ENCODE assay signal across 8 mouse cellular contexts in the genomic region with DNA sequence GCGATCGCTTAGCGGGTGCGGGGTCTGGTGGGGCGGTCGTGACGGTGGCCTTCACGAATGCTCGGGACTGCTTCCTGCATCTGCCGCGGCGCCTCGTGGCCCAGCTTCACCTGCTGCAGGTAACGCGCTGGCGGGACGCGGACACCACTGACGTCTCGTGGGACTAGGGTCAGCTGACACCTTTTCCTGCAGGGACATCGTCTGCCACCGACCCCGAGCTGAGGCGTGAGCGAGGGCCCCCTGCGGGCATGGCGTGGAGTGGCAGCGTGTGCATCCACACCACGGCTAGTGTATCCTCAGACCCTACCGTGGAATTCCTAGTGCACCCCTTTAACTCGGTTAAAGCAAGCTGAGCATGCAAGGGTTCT. TPM values are rescaled to one million over a fixed set of nuclear protein-coding genes. Genes with fewer than 3 reads are reported as not detected.
DNase-seq lines count a peak whose midpoint lies in the region; ATAC-seq and TF ChIP-seq lines count a peak whose summit lies in the region.

Gene Rbm48 (minus strand): TSS at position 187 of the 368 bp plus-strand sequence.

- WGBS in forebrain, embryonic 12.5 days, result under 1% methylated on average over 31 of the region's 31 CpGs
- under 1% methylated on average over 31 of the region's 31 CpGs for WGBS in heart, embryonic 16.5 days
- WGBS in liver, embryonic 14.5 days (ENCODE audit: insufficient replicate concordance), result under 1% methylated on average over 31 of the region's 31 CpGs
- WGBS in neural tube, embryonic 11.5 days, result under 1% methylated on average over 29 of the region's 31 CpGs
- 0% methylated on average over 31 of the region's 31 CpGs for WGBS in stomach, embryonic 16.5 days

- no peaks in the 10 kb centered on the region for H3K27me3 ChIP-seq in ES-Bruce4 (ENCODE audit: control insufficient read depth, insufficient read depth, low read length, poor library complexity, severe bottlenecking)
- no peaks in the 10 kb centered on the region for H3K27me3 ChIP-seq in forebrain, embryonic 12.5 days
- no peaks in the 10 kb centered on the region for H3K27me3 ChIP-seq in heart, embryonic 16.5 days (ENCODE audit: control insufficient read depth, insufficient read depth, low read length)
- H3K27me3 ChIP-seq in liver, embryonic 14.5 days (ENCODE audit: control insufficient read depth, insufficient read depth, low read length), result no peaks in the 10 kb centered on the region
- H3K27me3 ChIP-seq in neural tube, embryonic 11.5 days (ENCODE audit: control insufficient read depth, insufficient read depth, low read length), result no peaks in the 10 kb centered on the region
- H3K27me3 ChIP-seq in stomach, embryonic 16.5 days (ENCODE audit: control insufficient read depth, insufficient read depth, low read length), result no peaks in the 10 kb centered on the region

- TF ChIP-seq POLR2A in ES-Bruce4 (IDR thresholded peaks at IDR 0.05; ENCODE audit: insufficient read depth, low read length), result no peak

- H3K4me2 ChIP-seq in forebrain, embryonic 12.5 days, result peak within 1 kb of the TSS; percentile 84
- H3K4me2 ChIP-seq in heart, embryonic 16.5 days (ENCODE audit: low read depth, low read length), result peak within 1 kb of the TSS; percentile 92
- H3K4me2 ChIP-seq in liver, embryonic 14.5 days (ENCODE audit: low read depth), result peak within 1 kb of the TSS; percentile 87
- H3K4me2 ChIP-seq in neural tube, embryonic 11.5 days (ENCODE audit: low read depth), result peak within 1 kb of the TSS; percentile 74
- peak within 1 kb of the TSS; percentile 84 for H3K4me2 ChIP-seq in stomach, embryonic 16.5 days (ENCODE audit: low read depth, low read length)

- TF ChIP-seq EP300 in ES-Bruce4 (IDR thresholded peaks at IDR 0.05; ENCODE audit: insufficient read depth, low read depth, low read length), result no peak
- TF ChIP-seq EP300 in liver, embryonic 14.5 days (IDR thresholded peaks at IDR 0.05; ENCODE audit: low read depth), result no peak; the same call in 1 of the 2 replicates

- peaks cover under 1% of the 10 kb centered on the region; the same call in 1 of the 2 replicates for H3K36me3 ChIP-seq in ES-Bruce4 (ENCODE audit: control insufficient read depth, insufficient read depth, low read length, poor library complexity, severe bottlenecking)
- peaks cover 2% of the 10 kb centered on the region for H3K36me3 ChIP-seq in forebrain, embryonic 12.5 days (replicated peaks)
- H3K36me3 ChIP-seq in heart, embryonic 16.5 days (ENCODE audit: control insufficient read depth, insufficient read depth), result peaks cover 2% of the 10 kb centered on the region; the same call in 1 of the 2 replicates
- peaks cover 1% of the 10 kb centered on the region for H3K36me3 ChIP-seq in liver, embryonic 14.5 days (replicated peaks; ENCODE audit: control insufficient read depth, insufficient read depth, low read depth)
- no peaks in the 10 kb centered on the region for H3K36me3 ChIP-seq in neural tube, embryonic 11.5 days (ENCODE audit: control insufficient read depth, insufficient read depth, low read length)
- 0 out of 2 replicates have a peak, but pooled peaks cover 3% of the 10 kb centered on the region for H3K36me3 ChIP-seq in stomach, embryonic 16.5 days (ENCODE audit: control insufficient read depth, insufficient read depth, low read length)

- peak; percentile 55 for TF ChIP-seq CTCF in ES-Bruce4 (IDR thresholded peaks at IDR 0.05; ENCODE audit: low read depth, low read length)
- TF ChIP-seq CTCF in liver, embryonic 14.5 days (IDR thresholded peaks at IDR 0.05; ENCODE audit: low read depth), result peak; percentile 87

- H3K9me3 ChIP-seq in ES-Bruce4 (replicated peaks; ENCODE audit: control insufficient read depth, insufficient read depth, low read length, poor library complexity, severe bottlenecking), result no peaks in the 10 kb centered on the region
- no peaks in the 10 kb centered on the region for H3K9me3 ChIP-seq in forebrain, embryonic 12.5 days
- H3K9me3 ChIP-seq in heart, embryonic 16.5 days (replicated peaks; ENCODE audit: control insufficient read depth, low read length), result no peaks in the 10 kb centered on the region
- no peaks in the 10 kb centered on the region for H3K9me3 ChIP-seq in liver, embryonic 14.5 days (ENCODE audit: control insufficient read depth, low read length)
- H3K9me3 ChIP-seq in neural tube, embryonic 11.5 days (ENCODE audit: control insufficient read depth, low read length), result no peaks in the 10 kb centered on the region
- no peaks in the 10 kb centered on the region for H3K9me3 ChIP-seq in stomach, embryonic 16.5 days (replicated peaks; ENCODE audit: control insufficient read depth, low read length)

- peak within 1 kb of the TSS; percentile 54 for H3K9ac ChIP-seq in ES-Bruce4 (ENCODE audit: low read depth, poor library complexity, severe bottlenecking)
- peak within 1 kb of the TSS; percentile 73 for H3K9ac ChIP-seq in forebrain, embryonic 12.5 days
- H3K9ac ChIP-seq in heart, embryonic 16.5 days (ENCODE audit: low read length), result peak within 1 kb of the TSS; percentile 81
- peak within 1 kb of the TSS; percentile 80 for H3K9ac ChIP-seq in liver, embryonic 14.5 days (replicated peaks)
- H3K9ac ChIP-seq in neural tube, embryonic 11.5 days (ENCODE audit: low read length), result peak within 1 kb of the TSS; percentile 76
- H3K9ac ChIP-seq in stomach, embryonic 16.5 days (ENCODE audit: low read length), result peak within 1 kb of the TSS; percentile 83

- peak within 1 kb of the TSS; percentile 93 for H3K4me3 ChIP-seq in ES-Bruce4 (ENCODE audit: low read depth, low read length)
- H3K4me3 ChIP-seq in forebrain, embryonic 12.5 days (replicated peaks), result peak within 1 kb of the TSS; percentile 86
- peak within 1 kb of the TSS; percentile 98 for H3K4me3 ChIP-seq in heart, embryonic 16.5 days (ENCODE audit: low read length)
- H3K4me3 ChIP-seq in liver, embryonic 14.5 days (ENCODE audit: insufficient read depth in 1 of 2, low read depth in 2 of 2, low read length in 2 of 2), result peak within 1 kb of the TSS; percentile 71 to 88
- H3K4me3 ChIP-seq in neural tube, embryonic 11.5 days (ENCODE audit: low read depth, low read length), result peak within 1 kb of the TSS; percentile 80
- H3K4me3 ChIP-seq in stomach, embryonic 16.5 days (replicated peaks; ENCODE audit: low read length), result peak within 1 kb of the TSS; percentile 88

- H3K27ac ChIP-seq in ES-Bruce4 (ENCODE audit: insufficient read depth, low read length), result no peak within 1 kb of the TSS
- 0 out of 2 replicates have a peak within 1 kb of the TSS, but pooled peaks have one; percentile 32 for H3K27ac ChIP-seq in forebrain, embryonic 12.5 days
- peak within 1 kb of the TSS; percentile 73 for H3K27ac ChIP-seq in heart, embryonic 16.5 days (ENCODE audit: low read length)
- peak within 1 kb of the TSS; percentile 6 for H3K27ac ChIP-seq in liver, embryonic 14.5 days
- 0 out of 2 replicates have a peak within 1 kb of the TSS, but pooled peaks have one; percentile 20 for H3K27ac ChIP-seq in neural tube, embryonic 11.5 days (ENCODE audit: low read depth, low read length)
- peak within 1 kb of the TSS; percentile 72 for H3K27ac ChIP-seq in stomach, embryonic 16.5 days (ENCODE audit: low read length)

- ATAC-seq in forebrain, embryonic 12.5 days (ENCODE audit: low FRiP score), result peak; percentile 84
- ATAC-seq in heart, embryonic 16.5 days (replicated peaks; ENCODE audit: extremely low read depth, insufficient read depth, low FRiP score), result peak; percentile 79
- peak; percentile 71 for ATAC-seq in liver, embryonic 14.5 days (ENCODE audit: insufficient read depth)
- ATAC-seq in neural tube, embryonic 11.5 days (ENCODE audit: insufficient read depth, low FRiP score, low TSS enrichment), result peak; percentile 81
- ATAC-seq in stomach, embryonic 16.5 days (ENCODE audit: insufficient read depth, low FRiP score), result peak; percentile 87

- H3K4me1 ChIP-seq in ES-Bruce4 (ENCODE audit: control insufficient read depth, insufficient read depth, low read length), result no peaks in the 10 kb centered on the region
- H3K4me1 ChIP-seq in forebrain, embryonic 12.5 days, result peaks cover 19% of the 10 kb centered on the region
- peaks cover 16% of the 10 kb centered on the region for H3K4me1 ChIP-seq in heart, embryonic 16.5 days (ENCODE audit: control insufficient read depth, insufficient read depth, low read length)
- H3K4me1 ChIP-seq in liver, embryonic 14.5 days (replicated peaks; ENCODE audit: control insufficient read depth in 2 of 2, insufficient read depth in 2 of 2, low read length in 1 of 2), result peaks cover 10% of the 10 kb centered on the region in 2 experiments; a peak in 3 of 4 replicates
- H3K4me1 ChIP-seq in neural tube, embryonic 11.5 days (ENCODE audit: control insufficient read depth, insufficient read depth, low read length), result peaks cover 7% of the 10 kb centered on the region
- peaks cover 12% of the 10 kb centered on the region for H3K4me1 ChIP-seq in stomach, embryonic 16.5 days (ENCODE audit: control insufficient read depth, insufficient read depth, low read length)

- DNase-seq in c-Kit-positive CD71-positive TER-119-positive erythroid progenitor cells, embryonic 14.5 days (ENCODE audit: low spot score), result peak; percentile 53
- peak; percentile 87 to 90 for DNase-seq in kidney, postnatal 36 days
- peak; percentile 44 to 61 (median 45) for DNase-seq in liver, embryonic 14.5 days (ENCODE audit: low read depth in 3 of 3, low spot score in 3 of 3)
- peak; percentile 82 for DNase-seq in neural tube, embryonic 11.5 days (ENCODE audit: low spot score)

RNA-seq across cellular contexts. Expression of gene Rbm48, which starts in this region (rescaled TPM):
- polyA plus RNA-seq in ES-Bruce4 (2011; ENCODE audit: insufficient read depth, insufficient read length, low read depth, missing spikeins), result 13.9 and 17.6 TPM in 2 replicates
- 14.3 and 15.3 TPM in 2 replicates for polyA plus RNA-seq in forebrain, embryonic 12.5 days (2016; fragmentation: Nextera tagmentation; extraction: Ambion mirVana)
- 8.1 and 10.9 TPM in 2 replicates for polyA plus RNA-seq in heart, embryonic 16.5 days (2015; fragmentation: Nextera tagmentation; extraction: Ambion mirVana)
- 2.3 and 4.1 TPM in 2 replicates for polyA plus RNA-seq in liver, embryonic 14.5 days (2012; rRNA removed)
- polyA plus RNA-seq in liver, embryonic 14.5 days (2014; fragmentation: Nextera tagmentation; extraction: Ambion mirVana), result 5.7 and 6.2 TPM in 2 replicates
- 12.9 and 16.4 TPM in 2 replicates for polyA plus RNA-seq in neural tube, embryonic 11.5 days (2014; fragmentation: Nextera tagmentation; extraction: Ambion mirVana)
- polyA plus RNA-seq in stomach, embryonic 16.5 days (2015; fragmentation: Nextera tagmentation; extraction: Ambion mirVana), result 10.0 and 12.3 TPM in 2 replicates
